Mouse (Mus musculus) liver, adult 2 months (tissue): ENCODE results near the gene Gm20509.

ENCODE experiments used
- CTCF ChIP-seq: fragments of 200-500 bp; IDR thresholded peaks from 2 replicates; pipeline ENCODE4 v1.5.1; 2011; ENCODE audit warnings: low read depth, low read length, control low read depth
- POLR2A ChIP-seq: fragments of 200-500 bp; IDR thresholded peaks from 2 replicates; pipeline ENCODE4 v1.6.1; 2011; ENCODE audit warnings: low read length, control low read depth; ENCODE audit not compliant: insufficient read depth; ENCODE audit errors: extremely low read depth

- TF ChIP-seq CTCF (no peak), POLR2A (no peak)
These were observed 7.7 kb upstream of the Gm20509 start for GRCm38 (mm10) chr9:73094580-73094979.
